Mouse (Mus musculus): ENCODE data around the gene 1700025G04Rik. TPM values are rescaled to one million over a fixed set of nuclear protein-coding genes. Genes with fewer than 3 reads are reported as not detected.
A peak's percentile ranks its signal among the peaks of the same experiment; 100 is the strongest.

1700025G04Rik gene
- total and polyA plus RNA-seq, 2 experiments, result 0.39 to 1.1 TPM

DNA sequence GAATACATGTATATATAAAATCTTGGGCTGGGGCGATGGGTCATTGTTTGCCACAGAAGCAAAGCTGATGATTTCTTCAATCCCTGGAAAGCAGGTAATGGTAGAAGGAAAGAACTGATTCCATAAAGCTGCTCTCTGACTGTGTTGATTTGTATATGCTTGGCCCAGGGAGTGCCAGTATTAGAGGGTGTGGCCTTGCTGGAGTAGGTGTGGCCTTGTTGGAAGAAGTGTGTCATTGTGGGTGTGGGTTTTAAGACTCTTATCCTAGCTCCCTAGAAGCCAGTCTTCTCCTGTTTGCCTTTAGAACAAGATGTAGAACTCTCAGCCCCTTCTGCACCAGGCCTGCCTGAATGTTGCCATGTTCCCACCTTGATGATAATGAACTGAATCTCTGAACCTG, 15.3 kb upstream of the 1700025G04Rik start:
- no peak for DNase-seq (ENCODE audit: extremely low read depth, low read depth, low spot score)
- no peaks in the 10 kb centered on the region for H3K27me3 ChIP-seq (ENCODE audit: control insufficient read depth, insufficient read depth, low read length)
- no peak overlapping the region for H3K4me3 ChIP-seq (ENCODE audit: insufficient read depth, low read depth, low read length)
- no peaks in the 10 kb centered on the region for H3K36me3 ChIP-seq (ENCODE audit: control insufficient read depth, insufficient read depth, low read length)
- no peaks in the 10 kb centered on the region for H3K4me1 ChIP-seq (ENCODE audit: control insufficient read depth, insufficient read depth, low read length)
- no peak for TF ChIP-seq CTCF (IDR thresholded peaks at IDR 0.05; ENCODE audit: low read depth, low read length)
- TF ChIP-seq POLR2A (IDR thresholded peaks at IDR 0.05; ENCODE audit: extremely low read depth, insufficient read depth, low read length), result no peak
- no peak overlapping the region for H3K27ac ChIP-seq (replicated peaks; ENCODE audit: insufficient read depth, low read depth, low read length)
- no peak overlapping the region for H3K9ac ChIP-seq (ENCODE audit: low read depth, low read length)
- H3K79me2 ChIP-seq (ENCODE audit: control insufficient read depth, insufficient read depth, low read length), result no peaks in the 10 kb centered on the region
- 92% methylated on average over 1 of the region's 1 CpGs for WGBS

DNA sequence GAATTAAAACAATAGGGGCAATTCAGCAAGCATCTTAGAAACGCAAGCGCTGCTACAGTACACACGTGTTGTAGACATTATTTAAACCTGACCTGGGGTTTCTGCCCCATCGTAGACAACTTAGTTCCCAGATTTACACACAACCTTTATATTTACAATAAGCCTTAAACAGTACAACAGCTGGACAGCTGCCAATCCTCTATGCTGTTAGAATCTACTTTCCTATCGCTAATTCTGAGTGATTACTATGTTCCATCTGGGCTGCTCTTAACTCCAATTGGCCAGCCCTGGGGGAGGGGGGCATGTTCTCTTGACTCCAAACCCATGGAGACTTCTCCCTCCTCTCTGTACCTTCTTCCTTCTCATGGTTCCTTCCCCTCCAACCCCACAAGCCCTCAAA, 11.8 kb upstream of the 1700025G04Rik start:
- WGBS, result 81% methylated on average over 5 of the region's 5 CpGs
- Histone ChIP-seq H3K27me3 (ENCODE audit: control insufficient read depth, insufficient read depth, low read length) (no peaks in the 10 kb centered on the region), H3K36me3 (ENCODE audit: control insufficient read depth, insufficient read depth, low read length) (no peaks in the 10 kb centered on the region), H3K79me2 (ENCODE audit: control insufficient read depth, insufficient read depth, low read length) (no peaks in the 10 kb centered on the region), H3K27ac (replicated peaks; ENCODE audit: insufficient read depth, low read depth, low read length) (no peak overlapping the region), H3K4me1 (ENCODE audit: control insufficient read depth, insufficient read depth, low read length) (no peaks in the 10 kb centered on the region), H3K4me3 (ENCODE audit: insufficient read depth, low read depth, low read length) (no peak overlapping the region), H3K9ac (ENCODE audit: low read depth, low read length) (no peak overlapping the region)
- no peak for TF ChIP-seq CTCF (IDR thresholded peaks at IDR 0.05; ENCODE audit: low read depth, low read length)
- no peak for TF ChIP-seq POLR2A (IDR thresholded peaks at IDR 0.05; ENCODE audit: extremely low read depth, insufficient read depth, low read length)
- no peak for DNase-seq (ENCODE audit: extremely low read depth, low read depth, low spot score)

DNA sequence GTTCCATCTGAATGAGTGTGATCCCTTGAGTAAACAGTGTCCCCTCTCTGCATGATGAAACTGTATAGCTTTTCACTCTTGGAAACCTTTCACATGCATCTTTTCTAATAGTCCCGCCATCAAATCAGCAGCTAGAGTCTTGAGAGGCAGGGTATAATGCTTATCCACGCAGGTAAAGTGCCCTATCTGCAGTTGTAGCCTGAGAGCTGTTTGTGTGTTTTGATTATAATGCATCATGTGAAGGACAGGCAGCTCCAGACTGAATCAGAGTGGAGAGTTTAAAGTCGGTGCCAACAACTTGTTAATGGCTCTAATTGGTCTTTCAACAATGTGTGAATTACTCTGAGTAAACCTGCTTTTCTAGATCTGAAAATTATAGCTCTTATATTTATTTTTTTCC, 6.1 kb upstream of the 1700025G04Rik start:
- no peak overlapping the region for H3K4me3 ChIP-seq (ENCODE audit: insufficient read depth, low read depth, low read length)
- no peak for DNase-seq (ENCODE audit: extremely low read depth, low read depth, low spot score)
- H3K36me3 ChIP-seq (ENCODE audit: control insufficient read depth, insufficient read depth, low read length), result no peaks in the 10 kb centered on the region
- H3K79me2 ChIP-seq (ENCODE audit: control insufficient read depth, insufficient read depth, low read length), result no peaks in the 10 kb centered on the region
- H3K27ac ChIP-seq (replicated peaks; ENCODE audit: insufficient read depth, low read depth, low read length), result no peak overlapping the region
- no peaks in the 10 kb centered on the region for H3K4me1 ChIP-seq (ENCODE audit: control insufficient read depth, insufficient read depth, low read length)
- H3K27me3 ChIP-seq (ENCODE audit: control insufficient read depth, insufficient read depth, low read length), result no peaks in the 10 kb centered on the region
- 79% methylated on average over 3 of the region's 3 CpGs for WGBS
- TF ChIP-seq CTCF (IDR thresholded peaks at IDR 0.05; ENCODE audit: low read depth, low read length), result no peak
- TF ChIP-seq POLR2A (IDR thresholded peaks at IDR 0.05; ENCODE audit: extremely low read depth, insufficient read depth, low read length), result no peak
- no peak overlapping the region for H3K9ac ChIP-seq (ENCODE audit: low read depth, low read length)

DNA sequence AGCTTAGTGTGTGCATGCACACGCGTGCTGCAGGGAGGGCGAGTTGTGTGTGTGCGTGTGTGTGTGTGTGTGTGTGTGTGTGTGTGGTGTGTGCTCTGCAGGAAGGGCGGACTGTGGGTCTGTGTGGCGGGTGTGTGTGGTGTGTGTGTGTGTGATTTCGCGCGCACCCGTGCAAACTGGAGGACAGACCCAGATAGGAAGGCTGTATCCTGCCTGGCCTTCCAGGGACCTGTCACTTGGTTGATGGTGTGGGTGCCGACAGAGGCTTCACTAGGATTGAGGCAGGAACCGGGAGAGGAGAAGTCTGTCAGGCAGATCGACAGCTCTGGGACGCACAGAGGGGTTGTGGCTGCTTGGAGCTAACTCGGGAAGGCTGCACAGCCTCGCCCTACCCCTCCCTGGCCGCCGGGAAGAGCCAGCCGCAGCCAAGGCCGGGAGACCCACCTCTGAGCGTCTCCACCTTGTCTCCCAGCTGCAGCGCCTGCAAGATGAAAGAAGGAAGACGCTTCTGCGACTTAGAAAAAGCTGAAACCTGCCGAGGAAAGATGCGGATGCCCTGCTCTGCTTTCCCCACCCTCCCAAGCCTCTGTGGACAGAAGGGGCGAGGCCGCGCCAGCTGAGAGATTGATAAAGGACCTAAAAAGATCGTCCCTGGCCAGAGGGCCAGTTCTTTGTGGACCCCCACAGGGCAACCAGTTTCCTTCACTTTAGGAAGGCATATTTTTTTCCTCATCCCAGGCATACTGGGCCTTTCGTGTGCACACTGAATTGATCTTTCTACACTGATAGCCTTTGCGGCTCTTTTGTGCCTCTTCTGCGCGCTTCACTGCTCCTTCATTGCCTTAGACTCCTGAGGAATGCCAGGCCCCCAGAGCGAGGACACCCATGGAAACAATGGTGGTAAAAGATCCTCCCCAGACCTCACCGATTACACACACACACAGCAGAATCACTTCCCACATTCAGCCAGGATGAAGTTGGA, 930 bp upstream of the 1700025G04Rik start:
- Histone ChIP-seq H3K36me3 (ENCODE audit: control insufficient read depth, insufficient read depth, low read length) (no peaks in the 10 kb centered on the region), H3K27ac (replicated peaks; ENCODE audit: insufficient read depth, low read depth, low read length) (0 out of 2 replicates have a peak overlapping the region, but pooled peaks have one; percentile 4), H3K4me1 (ENCODE audit: control insufficient read depth, insufficient read depth, low read length) (peaks cover 3% of the 10 kb centered on the region; the same call in 1 of the 2 replicates), H3K9ac (ENCODE audit: low read depth, low read length) (peak overlapping the region; percentile 36), H3K4me3 (ENCODE audit: insufficient read depth, low read depth, low read length) (peak overlapping the region; percentile 62), H3K79me2 (ENCODE audit: control insufficient read depth, insufficient read depth, low read length) (no peaks in the 10 kb centered on the region), H3K27me3 (ENCODE audit: control insufficient read depth, insufficient read depth, low read length) (peaks cover 11% of the 10 kb centered on the region; the same call in 1 of the 2 replicates)
- no peak for TF ChIP-seq CTCF (IDR thresholded peaks at IDR 0.05; ENCODE audit: low read depth, low read length)
- no peak for TF ChIP-seq POLR2A (IDR thresholded peaks at IDR 0.05; ENCODE audit: extremely low read depth, insufficient read depth, low read length)
- WGBS, result 10% methylated on average over 36 of the region's 36 CpGs
- no peak for DNase-seq (ENCODE audit: extremely low read depth, low read depth, low spot score)

DNA sequence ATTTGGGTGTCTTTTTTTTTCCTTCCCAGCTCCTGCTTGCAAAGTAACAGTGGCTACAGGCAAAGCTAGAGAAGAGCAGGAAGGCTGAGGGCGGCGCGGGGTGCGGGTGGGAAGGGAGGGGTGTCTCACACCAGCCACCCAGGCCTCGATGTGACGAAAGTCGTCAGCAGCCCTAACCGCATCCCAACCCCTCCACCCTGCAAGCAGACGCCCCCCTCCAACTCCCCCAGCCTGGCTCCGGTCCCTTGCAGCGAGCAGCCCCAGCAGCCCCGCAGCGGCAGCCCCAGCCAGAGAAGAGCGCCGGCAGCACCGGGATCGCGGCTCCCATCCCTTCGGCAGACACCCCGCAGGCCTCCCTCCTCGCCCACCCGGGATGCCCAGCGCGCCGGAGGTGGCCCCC, 399 bp downstream of the 1700025G04Rik start:
- H3K36me3 ChIP-seq (ENCODE audit: control insufficient read depth, insufficient read depth, low read length), result no peaks in the 10 kb centered on the region
- H3K4me1 ChIP-seq (ENCODE audit: control insufficient read depth, insufficient read depth, low read length), result peaks cover 5% of the 10 kb centered on the region
- 3% methylated on average over 25 of the region's 25 CpGs for whole genome bisulfite sequencing
- no peak for TF ChIP-seq CTCF (IDR thresholded peaks at IDR 0.05; ENCODE audit: low read depth, low read length)
- TF ChIP-seq POLR2A (IDR thresholded peaks at IDR 0.05; ENCODE audit: extremely low read depth, insufficient read depth, low read length), result no peak
- H3K79me2 ChIP-seq (ENCODE audit: control insufficient read depth, insufficient read depth, low read length), result no peaks in the 10 kb centered on the region
- H3K27ac ChIP-seq (replicated peaks; ENCODE audit: insufficient read depth, low read depth, low read length), result no peak overlapping the region
- peaks cover 11% of the 10 kb centered on the region; the same call in 1 of the 2 replicates for H3K27me3 ChIP-seq (ENCODE audit: control insufficient read depth, insufficient read depth, low read length)
- peak overlapping the region; percentile 76 for H3K9ac ChIP-seq (ENCODE audit: low read depth, low read length)
- no peak for DNase-seq (ENCODE audit: extremely low read depth, low read depth, low spot score)
- peak overlapping the region; percentile 62 for H3K4me3 ChIP-seq (ENCODE audit: insufficient read depth, low read depth, low read length)

Data from liver, adult 2 months (tissue).